Mouse (Mus musculus) urinary bladder, adult 2 months (tissue): ENCODE measurements around the gene Mmrn1. TPM values are rescaled to one million over a fixed set of nuclear protein-coding genes. Genes with fewer than 3 reads are reported as not detected.
"Not testable (repeated sequence)": the region's sequence is repeated elsewhere in the genome, so short reads cannot be mapped to it uniquely, and the experiment has no call there.

Source experiments
- DNase-seq: peaks from one replicate; pipeline ENCODE4 v3.0.0; 2022; ENCODE audit warnings: low spot score
- polyA plus RNA-seq: library from polyadenylated mRNA; depleted of rRNA; stranded (reverse); fragments of >200 nt; gene quantifications from 2 replicates; pipeline ENCODE4 v1.2.3, GENCODE M21; 2012; rRNA removed

Gene Mmrn1
- polyA plus RNA-seq = 9.6 and 9.9 TPM in 2 replicates

DNA sequence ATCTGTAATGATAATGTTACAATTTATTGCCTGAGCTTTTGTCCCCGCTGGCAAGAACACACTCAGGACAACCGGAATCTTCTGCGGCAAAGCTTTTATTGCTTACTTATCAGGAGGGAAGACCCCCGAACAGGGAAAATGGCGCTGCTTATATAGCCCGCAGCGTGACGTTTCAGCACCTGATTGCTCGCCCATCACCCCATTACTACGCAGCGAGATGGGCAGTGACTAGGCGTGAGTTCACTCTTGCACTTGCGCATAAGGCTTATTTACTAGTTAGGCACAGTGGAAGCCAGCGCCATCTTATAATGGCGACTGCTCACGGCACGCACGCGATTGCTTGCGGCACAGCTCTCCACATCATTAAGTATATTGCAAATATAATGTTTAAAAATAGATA, at the start of gene Mmrn1:
TSS of gene Mmrn1 (plus strand) at position 301 of the 400 bp plus-strand sequence.
- not testable (repeated sequence) for DNase-seq

DNA sequence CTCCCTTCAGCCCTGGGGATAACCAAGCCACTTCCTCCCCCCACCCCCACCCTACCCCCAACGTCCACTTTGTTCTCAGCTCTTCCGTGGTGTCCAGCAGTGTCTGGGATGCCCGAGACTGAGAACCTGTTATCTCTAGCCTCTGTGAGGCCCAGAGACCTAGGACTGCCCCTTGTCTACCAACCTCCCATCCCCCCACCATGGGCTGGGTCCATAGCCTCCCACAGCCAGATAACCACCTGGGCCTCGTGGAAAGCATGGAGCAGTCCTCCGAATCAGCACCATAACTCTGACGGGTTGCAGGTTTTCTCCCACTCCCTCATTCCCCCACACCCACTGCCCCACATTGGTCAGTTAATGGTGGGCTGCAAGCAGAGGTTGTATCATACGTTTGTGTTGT, 44.4 kb upstream of the Mmrn1 start:
- no peak for DNase-seq

DNA sequence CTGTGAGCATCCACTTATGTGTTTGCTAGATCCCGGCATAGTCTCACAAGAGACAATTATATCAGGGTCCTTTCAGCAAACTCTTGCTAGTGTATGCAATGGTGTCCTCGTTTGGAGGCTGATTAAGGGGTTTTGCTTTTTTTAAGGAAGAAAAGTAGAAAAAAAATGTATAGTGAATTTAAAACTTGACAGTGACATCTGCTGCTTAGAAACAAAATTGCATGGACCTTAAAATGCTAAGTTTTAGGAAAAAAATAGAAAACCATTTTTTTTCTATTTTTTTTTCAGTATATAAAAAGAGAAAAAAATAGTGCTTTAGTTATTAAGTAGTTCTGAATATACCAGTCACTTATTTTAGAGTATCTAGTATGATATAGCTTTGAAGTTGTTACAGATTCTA, 43.2 kb upstream of the Mmrn1 start:
- DNase-seq = no peak

DNA sequence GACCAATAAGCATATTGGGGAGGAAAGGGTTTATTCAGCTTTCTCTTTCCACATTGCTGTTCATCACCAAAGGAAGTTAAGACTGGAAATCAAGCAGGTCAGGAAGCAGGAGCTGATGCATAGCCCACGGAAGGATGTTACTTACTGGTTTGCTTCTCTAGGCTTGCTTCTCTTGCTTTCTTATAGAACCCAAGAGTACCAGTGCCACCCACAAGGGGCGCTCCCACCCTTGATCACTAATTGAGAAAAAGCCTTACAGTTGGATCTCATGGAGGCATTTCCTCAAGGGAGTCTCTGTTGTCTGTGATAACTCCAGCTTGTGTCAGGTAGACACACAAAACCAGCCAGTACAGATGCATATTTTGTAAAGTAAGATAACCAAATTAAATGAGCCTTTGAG, 17.5 kb upstream of the Mmrn1 start:
- no peak for DNase-seq

DNA sequence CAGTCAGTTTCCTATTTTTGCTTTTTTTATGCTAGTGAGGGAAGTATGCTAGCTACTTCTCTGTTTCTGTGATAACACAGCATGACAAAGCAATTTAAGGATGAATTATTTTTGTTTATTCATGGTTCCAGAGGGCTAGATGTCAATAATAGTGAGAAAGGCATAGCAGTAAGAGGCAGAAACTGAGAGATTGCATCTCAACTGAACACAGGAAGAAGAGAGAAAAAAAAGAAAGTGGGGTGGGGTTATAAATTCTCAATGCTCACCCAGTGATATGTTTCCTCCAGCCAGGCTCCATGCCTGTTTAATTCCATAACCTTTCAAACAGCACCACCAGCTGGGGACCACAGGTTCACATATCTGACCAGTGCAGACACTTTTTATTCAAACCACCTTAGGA, 6.6 kb downstream of the Mmrn1 start:
- no peak for DNase-seq

DNA sequence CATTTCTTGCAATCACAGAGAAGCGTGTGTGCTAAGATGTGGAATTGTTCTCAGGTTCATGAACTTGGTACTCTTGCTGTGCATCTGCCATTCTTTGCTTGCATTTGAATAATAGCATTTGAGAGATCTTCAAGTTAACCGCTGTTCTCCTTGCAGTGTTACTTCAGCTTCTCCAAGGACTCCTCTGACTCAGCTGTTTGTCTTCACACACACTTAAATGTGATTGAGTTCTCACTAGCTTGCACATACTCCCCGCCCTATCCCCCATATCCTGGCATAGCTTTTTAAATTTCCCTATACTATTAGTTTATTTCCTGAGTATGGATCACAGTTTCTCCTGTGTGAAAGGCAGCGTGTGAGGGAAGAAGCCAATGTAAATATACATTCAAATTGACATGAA, 10.1 kb downstream of the Mmrn1 start:
- no peak for DNase-seq

GRCm38 (mm10) chr6:60935448-60936130, 10.8 kb downstream of the Mmrn1 start:
- no peak for DNase-seq

- no peak for DNase-seq
Observed at GRCm38 (mm10) chr6:60944178-60944577, 19.4 kb downstream of the Mmrn1 start.

DNA sequence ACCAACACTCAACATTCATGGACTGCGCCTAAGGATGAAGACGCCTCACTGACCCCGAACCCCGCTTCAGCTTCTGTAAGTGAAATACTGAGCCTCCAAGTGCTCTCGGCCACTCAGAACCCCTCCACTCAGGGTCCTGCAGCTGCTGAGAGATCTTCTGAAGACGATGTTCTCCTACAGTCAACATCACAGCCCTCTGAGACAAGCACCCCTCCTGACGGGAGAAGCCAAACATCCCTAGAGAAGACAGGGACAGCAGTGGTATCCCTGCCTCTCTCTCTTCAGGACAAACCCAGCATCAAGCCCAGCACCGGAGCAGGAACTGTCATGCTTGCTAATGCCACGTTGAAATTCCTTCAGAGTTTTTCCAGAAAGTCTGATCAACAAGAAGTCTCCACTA, 19.8 kb downstream of the Mmrn1 start:
- DNase-seq = no peak

DNA sequence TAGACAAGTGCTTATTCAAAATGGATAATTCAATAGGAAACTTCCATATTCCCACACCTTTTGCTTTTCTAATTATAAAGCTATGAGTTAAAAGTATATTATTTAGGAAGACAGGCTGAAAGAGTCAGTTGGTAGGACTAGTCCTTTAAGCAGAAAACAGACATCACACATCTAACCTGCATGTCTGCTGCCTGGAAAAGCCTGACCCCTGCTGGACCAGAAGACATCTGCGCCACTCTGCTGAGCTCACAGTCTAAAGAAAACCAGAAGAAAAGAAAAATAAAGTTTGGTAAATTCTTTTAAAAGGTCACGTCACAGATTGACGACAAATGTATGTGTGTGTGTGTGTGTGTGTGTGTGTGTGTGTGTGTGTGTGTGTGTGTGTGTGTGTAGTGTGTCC, 25.6 kb downstream of the Mmrn1 start:
- no peak for DNase-seq

DNA sequence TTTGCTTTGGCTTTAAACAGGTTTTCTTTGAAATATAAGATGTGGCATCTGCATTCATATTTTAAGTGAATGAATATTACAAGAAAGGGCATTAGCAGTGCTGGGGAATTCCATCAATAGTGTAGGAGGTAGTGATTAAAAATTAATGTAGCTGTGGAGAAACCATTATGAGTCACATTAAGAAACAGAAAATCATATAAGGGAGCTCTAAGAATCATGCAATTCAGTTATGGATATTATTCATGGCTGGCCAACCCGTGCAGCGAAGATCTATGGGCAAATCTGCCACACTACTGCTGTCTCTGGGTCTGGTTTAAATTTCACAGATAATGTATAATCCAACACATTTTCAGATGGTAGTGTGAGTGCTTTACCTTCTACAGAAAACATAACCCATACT, 36.5 kb downstream of the Mmrn1 start:
- DNase-seq = no peak

DNA sequence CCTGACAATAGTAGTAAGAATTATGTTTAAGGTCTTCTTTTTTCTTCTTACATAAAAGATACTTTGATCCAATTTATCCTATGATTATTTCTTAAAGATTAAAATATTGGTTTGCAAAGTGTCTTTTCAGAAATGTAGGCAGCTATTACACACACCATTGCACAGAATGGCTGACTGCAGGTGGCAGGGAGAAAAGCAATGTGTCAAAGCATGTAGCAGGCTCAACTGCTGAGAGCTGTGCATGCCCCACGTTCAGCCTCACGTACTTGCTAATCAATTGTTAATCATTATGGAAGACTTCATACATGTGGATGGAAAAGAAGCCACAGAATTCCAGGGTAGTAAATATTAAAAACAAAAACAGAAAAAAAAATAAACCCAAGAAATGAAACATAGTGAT, 37.1 kb downstream of the Mmrn1 start:
- no peak for DNase-seq

DNA sequence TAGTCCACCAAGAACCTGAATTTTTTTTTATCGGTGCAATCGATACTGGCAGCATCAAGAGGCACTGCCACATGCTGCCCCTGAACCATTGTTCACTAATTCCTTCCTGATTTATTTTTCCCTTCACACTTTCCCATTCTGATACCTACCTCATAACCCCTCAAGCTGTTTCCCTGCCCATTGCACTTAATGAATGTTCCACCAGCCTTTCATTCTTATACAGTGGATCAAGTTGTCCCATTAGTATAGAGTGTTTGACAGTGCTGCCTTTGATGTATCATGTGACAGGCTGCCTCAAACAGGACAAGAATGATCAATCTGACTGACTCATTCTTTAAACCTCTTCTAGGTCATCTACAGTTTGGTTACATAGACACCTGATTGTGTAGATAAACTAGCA, 37.9 kb downstream of the Mmrn1 start:
- DNase-seq = no peak

GRCm38 (mm10) chr6:60963726-60964125, 39.0 kb downstream of the Mmrn1 start:
- no peak for DNase-seq

GRCm38 (mm10) chr6:60966931-60967330, 42.2 kb downstream of the Mmrn1 start:
- DNase-seq = no peak

- DNase-seq = no peak
Observed at GRCm38 (mm10) chr6:60969407-60969806, 44.6 kb downstream of the Mmrn1 start.

- no peak for DNase-seq
Observed at GRCm38 (mm10) chr6:60970811-60971210, 46.0 kb downstream of the Mmrn1 start.

DNA sequence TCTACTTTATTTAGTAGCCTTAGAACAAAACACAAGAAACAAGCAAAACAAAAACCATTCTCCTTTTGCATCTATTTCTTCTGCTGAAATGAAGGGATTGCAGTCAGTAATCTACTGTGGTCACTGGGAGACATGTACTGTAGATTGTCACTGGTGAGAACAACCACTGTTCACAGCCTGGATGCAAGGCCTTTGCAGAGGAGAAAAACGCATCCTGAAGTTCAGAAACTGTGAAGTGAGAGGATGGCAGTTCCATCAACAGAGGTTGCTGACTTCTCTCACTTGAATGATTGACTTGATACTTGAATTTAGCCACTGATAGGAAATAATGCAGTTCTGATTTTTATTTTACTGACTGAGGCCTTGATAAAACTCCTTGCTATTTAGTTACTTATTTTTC, 53.8 kb downstream of the Mmrn1 start:
- DNase-seq = no peak

DNA sequence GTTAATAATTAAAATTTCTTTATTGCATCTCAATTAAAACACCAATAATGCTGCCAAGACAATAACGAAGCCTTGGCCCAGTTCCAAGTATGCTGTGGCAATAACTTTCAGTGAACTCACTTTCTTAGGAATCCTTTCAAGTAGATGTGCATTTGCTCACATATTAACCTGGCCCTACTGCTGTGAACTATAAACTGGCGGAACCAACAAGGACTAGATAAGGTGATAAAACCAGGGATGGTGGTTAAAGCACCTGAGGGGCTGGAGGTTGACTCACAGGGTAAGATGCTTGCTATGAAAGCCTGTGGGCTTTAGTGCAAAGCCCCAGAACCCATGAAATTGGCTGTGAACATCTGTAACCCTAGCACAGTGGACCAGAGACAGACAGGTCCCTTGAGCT, 54.3 kb downstream of the Mmrn1 start:
- no peak for DNase-seq

DNA sequence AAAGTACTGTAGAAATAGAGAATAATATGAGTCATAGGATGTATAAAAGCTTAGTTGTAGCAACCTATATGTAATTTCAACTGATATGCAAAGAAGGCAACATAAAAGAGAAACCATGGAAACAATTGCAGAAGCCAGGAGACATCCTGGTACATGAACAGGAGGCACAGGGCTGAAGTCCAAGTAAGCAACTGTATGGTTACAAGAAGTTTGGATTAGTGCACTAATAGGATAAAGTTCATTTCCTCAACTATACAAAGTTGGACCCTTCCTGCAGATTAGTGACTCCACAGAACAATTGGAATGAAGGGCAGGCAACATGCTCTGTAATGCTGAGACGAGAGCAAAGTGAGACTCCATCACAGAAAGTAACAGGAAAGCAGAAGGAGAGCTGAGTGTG, 59.6 kb downstream of the Mmrn1 start:
- DNase-seq = no peak

DNA sequence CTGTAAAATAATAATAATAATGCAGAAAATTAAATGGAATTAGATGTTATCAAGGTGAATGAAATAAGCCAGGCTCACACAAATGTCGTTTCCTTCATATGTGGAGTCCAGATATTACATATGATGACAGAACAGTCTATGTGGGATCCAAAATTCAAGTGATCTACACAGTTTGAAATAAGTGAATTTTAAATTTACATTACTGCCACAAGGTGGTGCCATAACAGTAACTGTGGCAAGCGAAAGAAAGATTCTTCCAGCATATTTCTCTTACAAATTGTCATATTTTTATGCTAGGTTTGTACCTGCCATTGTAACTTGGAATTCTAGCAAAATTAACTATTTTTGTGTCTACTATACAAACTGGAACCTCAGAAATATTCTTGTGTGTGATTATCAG, 61.1 kb downstream of the Mmrn1 start:
- no peak for DNase-seq

DNA sequence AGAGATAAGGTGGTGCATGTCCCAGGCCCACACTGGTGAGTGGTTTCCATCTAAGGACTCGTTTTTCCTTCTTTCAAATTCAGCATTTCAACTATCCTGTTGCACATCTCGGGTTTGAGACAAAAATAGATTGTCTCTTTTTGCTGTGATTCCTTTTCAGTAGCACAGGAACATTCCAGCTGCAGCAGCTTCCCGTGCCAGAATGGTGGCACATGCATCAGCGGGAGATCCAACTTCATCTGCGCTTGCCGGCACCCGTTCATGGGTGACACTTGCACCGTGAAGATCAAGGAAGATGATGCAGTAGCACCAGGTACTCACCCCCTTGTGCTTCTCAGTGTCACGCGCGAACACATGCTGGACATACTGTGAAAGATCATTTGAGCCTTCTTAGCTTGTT, 62.1 kb downstream of the Mmrn1 start:
- DNase-seq = no peak

GRCm38 (mm10) chr6:60987804-60988203, 63.0 kb downstream of the Mmrn1 start:
- DNase-seq = no peak

GRCm38 (mm10) chr6:60992366-60992765, 67.6 kb downstream of the Mmrn1 start:
- DNase-seq = no peak
